Mouse (Mus musculus) left cerebral cortex, adult 11 months (tissue): ENCODE data around the gene Gm20388.

Source experiments
- DNase-seq: peaks from one replicate; pipeline ENCODE4 v3.0.0; 2022; ENCODE audit warnings: low spot score

The Gm20388 gene

DNA sequence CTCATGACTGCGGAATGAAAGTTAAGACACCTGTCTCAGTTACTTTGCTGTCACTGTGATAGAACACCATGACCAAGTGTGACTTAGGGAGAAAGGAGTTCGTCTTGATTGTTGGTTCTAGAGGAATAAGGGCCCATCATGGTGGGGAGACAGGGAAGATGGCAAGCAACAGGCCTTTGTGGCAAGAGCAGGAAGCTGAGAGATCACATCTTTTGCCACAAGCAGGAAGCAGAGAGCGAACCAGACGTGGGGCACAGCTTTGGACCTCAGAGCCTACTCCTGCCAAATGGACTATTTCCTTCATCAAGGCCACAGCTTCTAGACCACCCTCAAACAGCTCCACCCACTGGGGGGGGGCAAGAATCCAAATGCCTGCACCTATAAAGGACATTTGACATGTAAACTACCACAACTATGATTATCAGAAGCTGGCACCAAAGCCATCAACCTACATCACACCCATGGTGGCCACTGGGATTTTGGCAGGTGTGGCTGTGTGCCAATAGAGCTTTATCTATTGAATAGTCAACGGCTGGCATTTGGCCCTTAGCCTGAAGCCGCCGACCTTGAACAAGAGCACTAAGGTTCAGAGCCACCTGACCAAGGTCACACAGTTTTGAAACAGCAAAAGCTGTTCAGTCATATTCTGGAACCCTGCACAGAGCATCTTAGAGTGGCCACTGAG, 2854.3 kb downstream of the Gm20388 start:
- no peak for DNase-seq

DNA sequence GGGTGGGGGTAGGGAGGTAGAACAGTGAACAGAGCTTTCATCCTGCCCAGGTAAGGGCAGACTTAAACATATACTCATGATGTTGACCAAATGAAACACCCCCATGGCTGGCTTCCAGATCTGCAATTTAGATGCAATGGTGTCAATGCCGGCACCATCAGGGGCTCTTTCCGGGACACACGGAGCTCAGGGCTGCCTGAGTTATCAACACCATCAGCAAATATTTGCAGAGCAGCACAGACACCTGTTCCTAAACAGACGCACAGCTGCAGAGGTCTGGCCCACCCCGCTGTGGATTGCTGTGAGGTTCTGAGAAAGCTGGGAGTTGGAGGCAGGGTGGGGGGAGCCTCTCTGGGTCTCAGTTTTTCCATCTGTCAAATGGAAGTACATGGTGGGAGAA, 2855.5 kb downstream of the Gm20388 start:
- DNase-seq: no peak

- DNase-seq: no peak
Measured at GRCm38 (mm10) chr8:122766647-122767200, 2856.1 kb downstream of the Gm20388 start.

- no peak for DNase-seq
Measured at GRCm38 (mm10) chr8:122767229-122767628, 2856.6 kb downstream of the Gm20388 start.

- peak; percentile 65 for DNase-seq
Measured at GRCm38 (mm10) chr8:122769251-122770058, 2858.8 kb downstream of the Gm20388 start.

GRCm38 (mm10) chr8:122772431-122773060, 2861.9 kb downstream of the Gm20388 start:
- no peak for DNase-seq

DNA sequence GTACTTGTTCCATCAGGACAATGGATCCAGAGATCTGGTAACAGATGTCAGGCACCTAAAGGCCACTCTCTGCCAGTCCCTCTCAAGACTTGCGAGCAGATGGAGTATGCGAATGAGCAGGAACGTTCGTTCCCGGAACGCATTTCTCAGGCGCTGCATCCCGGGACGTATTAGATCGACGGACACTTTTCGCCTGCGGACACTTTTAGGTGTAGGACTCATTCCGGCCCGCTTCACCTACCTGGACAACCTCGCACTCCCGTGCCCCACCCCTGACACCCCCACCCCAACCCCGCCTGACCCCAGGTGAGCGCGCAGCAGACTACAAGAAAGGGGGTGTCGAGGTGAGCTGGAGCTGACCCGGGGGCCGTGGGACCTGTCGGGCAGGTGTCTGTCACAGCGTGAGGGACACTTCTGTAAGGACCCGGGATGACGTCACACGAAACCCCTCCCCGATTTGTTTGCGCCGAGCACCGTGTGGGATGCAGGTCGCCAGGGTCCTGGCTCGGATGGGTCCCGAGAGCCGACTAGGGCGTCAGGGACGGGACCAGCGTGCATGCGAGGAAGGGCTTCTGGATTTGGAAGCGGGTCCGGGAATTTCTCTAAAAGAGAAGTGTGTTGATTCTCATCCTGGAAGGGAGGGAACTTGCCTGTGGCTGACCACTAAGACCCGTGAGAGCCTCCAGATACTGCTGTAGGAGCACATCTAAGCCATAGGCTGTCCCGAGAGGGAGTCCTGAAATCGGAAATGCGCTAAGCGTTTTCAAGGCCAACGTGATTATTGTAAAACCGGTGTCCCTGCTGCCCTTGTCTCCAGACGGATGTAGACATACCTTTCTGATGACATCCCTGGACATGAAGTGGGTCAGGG, 2864.9 kb downstream of the Gm20388 start, which contains the start of gene Acsf3:
TSS of gene Acsf3 (plus strand) at position 202 of the 871 bp plus-strand sequence.
- no peak for DNase-seq

DNA sequence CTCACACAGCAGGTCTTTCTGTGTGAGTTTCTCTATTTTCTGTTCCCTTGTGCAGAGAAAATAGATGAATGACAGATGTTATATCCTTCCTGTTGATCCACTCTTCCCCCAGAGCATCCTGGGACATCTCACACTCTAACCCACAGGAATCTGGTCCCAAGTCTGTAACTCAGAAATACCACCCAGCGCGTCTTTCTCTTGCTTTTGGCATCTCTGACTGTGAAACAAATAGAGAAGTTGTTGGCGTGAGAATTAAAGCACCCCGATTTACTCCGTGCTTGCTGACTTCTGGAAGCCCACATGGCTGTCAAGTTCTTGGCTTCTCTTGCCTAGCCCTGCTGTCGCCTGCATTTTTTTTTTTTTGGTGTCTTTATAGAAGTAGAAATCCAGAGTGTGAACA, 2867.1 kb downstream of the Gm20388 start:
- no peak for DNase-seq

GRCm38 (mm10) chr8:122778703-122779239, 2868.1 kb downstream of the Gm20388 start:
- no peak for DNase-seq

GRCm38 (mm10) chr8:122779255-122779654, 2868.6 kb downstream of the Gm20388 start:
- no peak for DNase-seq

- DNase-seq: no peak
Measured at GRCm38 (mm10) chr8:122784756-122785155, 2874.1 kb downstream of the Gm20388 start.

GRCm38 (mm10) chr8:122789796-122790195, 2879.2 kb downstream of the Gm20388 start:
- no peak for DNase-seq

DNA sequence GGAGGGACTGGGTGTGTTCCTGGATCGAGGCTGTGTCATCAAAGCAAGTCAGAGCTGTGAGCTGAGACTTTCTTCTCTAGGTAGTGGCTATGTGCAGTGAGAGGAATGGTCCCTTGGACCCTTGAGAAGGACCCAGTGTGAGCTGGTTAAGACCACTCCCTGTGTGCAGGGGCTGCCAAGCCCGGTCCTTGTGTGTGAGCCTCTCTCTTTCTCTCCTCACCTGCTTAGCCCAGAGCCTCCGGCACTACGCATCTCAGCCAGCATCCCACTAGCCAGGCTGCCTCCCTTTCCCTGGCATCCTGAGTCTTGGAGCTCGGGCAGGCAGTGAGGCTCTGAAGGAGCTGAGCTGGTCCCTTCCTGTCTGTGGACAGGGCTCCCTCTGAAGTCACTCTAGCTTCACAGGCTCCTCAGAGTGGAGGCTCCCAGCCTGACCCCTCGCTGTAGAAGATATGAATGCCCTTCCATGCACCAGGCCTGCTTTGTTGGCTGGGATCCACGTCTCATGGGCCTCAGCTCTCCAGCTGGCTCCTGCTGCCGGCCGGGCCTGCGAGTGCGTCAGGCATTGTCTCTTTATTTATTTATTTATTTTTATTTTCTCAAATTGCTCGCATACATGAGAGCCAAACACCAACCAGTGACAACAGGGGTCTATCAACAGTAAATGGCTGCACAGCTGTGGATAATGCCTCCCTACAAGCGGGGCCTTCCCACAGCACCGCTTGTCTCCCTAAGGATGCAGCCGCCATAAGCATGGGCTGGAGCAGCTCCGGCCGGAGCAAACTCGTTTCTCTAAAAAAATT, 2882.9 kb downstream of the Gm20388 start:
- DNase-seq: no peak

DNA sequence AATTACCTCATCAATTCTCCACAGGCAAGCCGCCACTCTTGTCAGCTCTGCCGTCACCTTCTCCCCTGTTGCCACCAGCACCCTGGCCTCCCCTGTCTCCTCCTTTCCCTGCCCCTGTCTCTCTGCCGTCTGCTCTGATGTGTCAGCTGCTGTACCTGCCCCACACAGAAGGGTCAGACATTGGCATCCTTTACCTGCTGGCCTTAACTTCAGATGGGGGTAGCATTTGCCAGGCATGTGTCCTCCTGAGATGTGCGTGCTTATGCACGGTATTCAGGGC, 2883.5 kb downstream of the Gm20388 start:
- no peak for DNase-seq

DNA sequence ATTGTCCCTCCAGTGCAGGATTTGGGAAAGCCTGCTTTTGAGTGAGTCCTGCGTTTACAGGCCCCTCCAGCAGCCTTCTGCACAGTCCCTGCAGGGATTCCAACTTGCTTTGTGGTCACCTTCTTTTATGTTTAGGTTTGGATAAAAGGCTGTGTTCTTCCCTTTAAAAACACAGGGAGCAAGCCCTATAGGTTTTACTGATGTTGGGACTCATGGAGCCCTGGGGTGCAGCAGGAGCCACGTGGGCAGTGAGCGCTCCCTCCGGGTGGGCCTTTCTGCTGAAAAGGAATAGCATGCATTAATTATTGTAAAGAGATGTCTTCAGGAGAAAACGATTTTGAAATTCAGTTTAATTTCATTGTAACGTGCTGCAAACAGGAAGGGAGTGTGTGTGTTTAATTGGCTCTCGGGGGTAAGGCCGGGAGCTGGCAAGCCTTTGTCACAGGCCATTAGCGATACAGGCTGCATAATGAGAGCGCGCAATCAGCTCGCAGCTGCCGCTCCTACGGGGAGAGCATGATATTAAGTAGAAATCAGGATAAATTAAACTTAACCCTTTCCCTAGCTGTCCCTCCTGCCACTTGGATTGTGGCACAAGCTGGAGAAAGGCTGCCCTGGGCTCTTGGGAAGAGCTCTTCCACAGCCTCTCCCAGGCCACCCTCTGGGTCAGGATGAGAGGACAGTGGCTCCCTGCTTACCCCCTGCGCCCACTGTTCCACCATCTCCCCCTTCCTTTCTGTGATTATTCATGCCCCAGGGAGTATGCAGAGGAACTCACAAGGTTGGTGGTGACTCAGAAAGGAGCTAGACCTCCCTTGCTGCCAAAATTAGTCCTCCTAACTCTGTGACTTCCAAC, 2893.5 kb downstream of the Gm20388 start:
- DNase-seq: no peak

DNA sequence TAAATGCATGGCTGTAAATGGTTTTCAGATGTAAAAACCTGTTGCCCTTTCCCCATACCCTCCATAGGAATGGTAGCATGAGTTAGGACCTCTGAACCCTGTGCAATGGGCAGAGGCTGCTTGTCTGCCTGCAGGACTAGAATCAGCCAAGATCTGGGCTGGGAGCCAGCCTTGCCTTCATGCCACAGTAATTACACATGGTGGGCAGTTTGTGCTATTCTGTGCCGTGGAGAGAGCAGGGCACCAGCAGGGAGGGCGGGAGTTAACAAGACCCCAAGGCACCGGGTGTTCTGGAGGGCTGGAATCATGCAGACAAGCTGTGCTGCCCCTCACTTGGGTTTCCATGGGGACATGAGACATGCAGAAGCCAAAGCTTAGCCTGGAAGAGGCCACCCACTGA, 2894.7 kb downstream of the Gm20388 start:
- DNase-seq: no peak

- DNase-seq: no peak
Measured at GRCm38 (mm10) chr8:122806956-122807538, 2896.4 kb downstream of the Gm20388 start.

GRCm38 (mm10) chr8:122807907-122808306, 2897.3 kb downstream of the Gm20388 start:
- no peak for DNase-seq

GRCm38 (mm10) chr8:122810376-122810775, 2899.7 kb downstream of the Gm20388 start:
- DNase-seq: no peak
